Mouse (Mus musculus): ENCODE data around the gene Cmip. TPM values are rescaled to one million over a fixed set of nuclear protein-coding genes. Genes with fewer than 3 reads are reported as not detected.

Cmip gene
- total RNA-seq, 2 experiments from 2014 or later, result 18.7 to 23.7 TPM

DNA sequence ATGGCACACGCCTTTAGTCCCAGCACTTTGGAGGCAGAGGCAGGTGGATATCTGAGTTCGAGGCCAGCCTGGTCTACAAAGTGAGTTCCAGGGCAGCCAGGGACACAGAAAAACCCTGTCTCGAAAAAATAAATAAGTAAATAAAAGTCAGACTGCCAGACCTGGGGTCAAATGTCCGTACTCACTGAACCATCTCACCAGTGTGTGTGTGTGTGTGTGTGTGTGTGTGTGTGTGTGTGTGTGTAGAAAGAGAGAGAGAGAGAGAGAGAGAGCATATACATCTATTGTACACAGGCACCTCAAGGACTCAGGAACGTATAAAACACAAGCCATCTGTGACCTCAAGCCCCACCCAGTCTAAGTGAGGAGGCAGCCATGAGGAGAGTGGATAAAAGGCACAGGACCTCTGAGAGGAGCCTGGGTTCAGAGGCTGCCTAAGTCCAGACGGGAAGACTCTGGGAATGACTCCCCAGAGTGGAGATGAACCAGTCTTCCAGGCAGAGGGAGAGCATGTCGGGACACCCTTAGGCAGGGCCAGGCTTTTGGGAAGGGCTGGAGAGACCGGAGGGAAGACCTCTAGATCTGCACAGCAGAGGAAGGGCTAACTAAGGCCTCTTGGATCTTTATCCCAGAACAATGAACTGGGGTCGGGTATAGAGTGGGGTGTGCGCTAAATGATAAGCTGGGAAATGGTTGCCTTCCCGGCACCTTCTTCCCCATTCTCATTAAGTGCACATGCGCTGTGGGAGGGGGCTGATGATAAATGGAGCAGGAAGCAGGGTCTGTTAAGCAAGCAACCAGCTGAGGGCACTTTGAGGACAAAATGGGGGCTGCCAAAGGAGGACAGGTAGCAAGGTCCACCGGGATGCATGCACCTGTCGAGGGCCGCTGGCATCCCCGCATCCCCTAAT lies 212.8 kb downstream of the Cmip start:
- no peak for DNase-seq

DNA sequence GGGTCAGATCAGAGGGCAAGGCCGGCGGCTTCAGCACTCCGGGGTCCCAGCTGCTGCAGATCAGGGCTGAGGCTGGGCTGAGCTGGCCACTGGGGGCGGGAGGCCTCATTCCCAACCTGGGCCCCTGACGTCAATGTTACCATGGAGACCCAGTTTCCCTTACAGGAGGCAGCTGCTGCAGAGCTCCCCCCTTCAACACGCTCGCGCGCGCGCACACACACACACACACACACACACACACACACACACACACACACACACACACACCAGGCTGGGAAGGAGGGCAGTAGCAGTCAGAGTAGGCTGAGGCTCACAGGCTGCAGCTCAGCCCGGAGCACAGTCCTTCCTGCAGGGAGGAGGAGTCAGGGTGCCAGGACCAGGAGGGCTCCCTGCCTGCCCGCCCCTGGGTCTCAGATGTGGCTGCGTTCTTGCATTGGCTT lies 213.5 kb downstream of the Cmip start:
- DNase-seq, result peak; percentile 63

DNA sequence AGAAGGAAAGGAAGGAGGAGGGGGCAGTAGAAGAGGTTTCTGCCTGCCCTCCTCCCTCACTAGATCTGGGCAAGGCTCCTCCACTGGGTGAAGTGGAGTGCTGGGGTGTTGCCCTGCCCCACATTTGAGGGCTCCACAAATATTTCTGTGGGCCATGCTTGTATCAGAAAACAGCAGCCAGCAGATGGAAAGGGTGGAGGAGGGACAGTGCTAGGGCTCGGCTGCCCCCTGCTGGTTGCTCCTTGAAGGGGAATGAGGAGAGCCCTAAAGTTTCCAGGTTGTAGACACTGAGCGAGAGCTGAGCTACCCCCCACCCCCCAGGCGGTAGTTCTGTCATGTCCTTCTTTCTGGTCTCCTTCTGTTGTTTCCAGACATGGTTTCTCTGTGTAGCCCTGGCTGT lies 214.3 kb downstream of the Cmip start:
- peak; percentile 82 for DNase-seq

- DNase-seq, result no peak
Measured at GRCm38 (mm10) chr8:117471655-117472054, 214.8 kb downstream of the Cmip start.

DNA sequence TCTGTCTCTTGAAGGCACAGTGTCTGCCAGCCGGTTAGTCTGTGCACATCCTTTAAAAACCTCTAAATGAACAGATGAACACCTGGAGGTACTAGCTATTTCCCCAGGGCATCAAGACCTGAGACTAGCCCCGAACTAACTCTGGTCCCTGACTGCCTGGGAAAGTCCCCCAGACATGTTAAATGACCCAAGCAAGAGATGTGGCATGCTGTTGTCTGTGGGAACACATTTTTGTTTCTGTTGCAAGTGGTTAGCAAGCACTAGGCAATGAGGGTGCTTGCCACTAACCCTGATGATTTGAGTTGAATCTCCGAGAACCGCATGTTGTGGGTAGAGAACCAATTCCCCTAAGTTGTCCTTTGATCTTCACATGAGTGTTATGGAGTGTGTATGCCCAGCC lies 215.5 kb downstream of the Cmip start:
- no peak for DNase-seq

DNA sequence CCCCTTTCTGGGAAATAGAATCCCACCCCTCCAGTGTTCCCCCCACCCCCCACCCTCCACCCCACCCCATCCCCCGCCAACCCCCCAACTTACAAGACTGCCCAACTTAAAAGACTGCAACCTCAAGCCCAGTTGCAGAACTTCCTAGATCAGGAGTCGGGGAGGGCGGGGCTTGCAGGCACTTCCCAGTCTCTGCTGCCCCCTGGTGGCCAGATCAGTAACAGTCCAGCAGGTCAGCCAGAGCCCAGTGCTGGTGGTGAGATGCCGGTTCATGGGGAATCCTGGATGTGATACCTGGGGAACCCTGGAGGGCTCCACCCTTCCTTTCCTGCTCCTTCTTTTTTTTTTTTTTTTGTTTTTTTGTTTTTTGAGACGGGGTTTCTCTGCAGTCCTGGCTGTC lies 218.1 kb downstream of the Cmip start:
- peak; percentile 96 for DNase-seq

GRCm38 (mm10) chr8:117475819-117476218 lies 219.0 kb downstream of the Cmip start:
- no peak for DNase-seq

GRCm38 (mm10) chr8:117478082-117478481 lies 221.2 kb downstream of the Cmip start:
- no peak for DNase-seq

DNA sequence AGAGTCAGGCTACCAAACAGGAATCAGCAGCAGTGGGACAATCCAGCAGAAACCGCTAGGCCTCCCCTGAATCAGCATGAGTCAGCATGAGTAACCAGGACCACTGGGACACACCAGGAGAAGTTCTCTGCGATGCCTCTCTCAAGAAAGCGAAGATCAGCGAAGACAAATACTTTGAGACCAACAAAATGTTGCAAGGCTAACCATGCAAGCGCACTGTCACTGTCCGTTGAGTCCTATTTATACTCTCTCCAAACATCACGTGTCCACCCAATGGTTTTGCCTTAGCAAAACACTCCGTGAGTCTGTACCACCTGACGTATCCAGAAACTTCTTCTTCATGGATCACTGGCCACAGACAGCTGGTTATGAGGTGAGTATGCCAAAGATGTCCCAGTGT lies 223.1 kb downstream of the Cmip start:
- no peak for DNase-seq

- no peak for DNase-seq
Measured at GRCm38 (mm10) chr8:117480516-117480915, 223.7 kb downstream of the Cmip start.

DNA sequence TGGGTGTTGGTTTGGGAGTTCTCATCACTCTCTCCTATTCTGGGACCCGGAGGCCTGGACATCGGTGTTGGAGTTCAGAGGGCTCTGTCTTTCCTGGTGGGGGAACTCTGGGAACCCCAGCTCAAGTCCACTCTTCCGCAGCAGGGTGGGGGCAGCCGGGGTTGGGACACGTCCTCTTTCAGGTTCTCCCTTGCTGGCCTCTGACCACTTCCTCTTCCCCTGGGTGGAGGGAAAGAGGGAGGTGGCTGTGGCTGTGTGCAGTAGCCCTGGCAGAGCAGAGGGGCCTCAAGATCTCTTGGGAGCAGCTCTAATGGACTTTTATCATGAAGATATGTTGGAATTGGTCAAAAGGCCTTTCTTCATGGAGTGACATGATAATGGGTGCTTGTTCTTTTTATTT lies 225.0 kb downstream of the Cmip start:
- DNase-seq, result no peak

GRCm38 (mm10) chr8:117484731-117485130 lies 227.9 kb downstream of the Cmip start:
- no peak for DNase-seq

- no peak for DNase-seq
Measured at GRCm38 (mm10) chr8:117485316-117485715, 228.5 kb downstream of the Cmip start.

GRCm38 (mm10) chr8:117488246-117489005 lies 231.6 kb downstream of the Cmip start:
- no peak for DNase-seq

- no peak for DNase-seq
Measured at GRCm38 (mm10) chr8:117493543-117493942, 236.7 kb downstream of the Cmip start.

DNA sequence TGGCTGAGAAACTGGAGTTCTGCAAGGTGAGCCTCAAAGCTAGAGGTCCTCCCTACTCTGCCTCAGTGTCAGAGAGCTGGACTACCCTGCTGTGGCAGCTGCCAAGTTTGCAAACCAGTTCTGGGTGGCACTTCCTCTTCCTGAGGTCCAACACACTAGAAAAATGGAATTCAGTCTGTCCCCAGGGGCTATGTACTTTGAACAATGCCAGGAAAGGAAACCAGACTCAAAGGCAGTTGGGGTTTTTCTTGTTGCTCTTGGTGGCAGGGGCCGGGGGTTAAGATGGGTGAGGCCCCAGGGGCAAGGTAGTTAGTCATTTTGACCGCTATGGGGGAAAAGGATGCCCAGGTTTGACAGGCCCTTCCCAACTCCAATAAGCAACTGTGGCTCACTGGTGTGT lies 238.0 kb downstream of the Cmip start:
- DNase-seq, result no peak

DNA sequence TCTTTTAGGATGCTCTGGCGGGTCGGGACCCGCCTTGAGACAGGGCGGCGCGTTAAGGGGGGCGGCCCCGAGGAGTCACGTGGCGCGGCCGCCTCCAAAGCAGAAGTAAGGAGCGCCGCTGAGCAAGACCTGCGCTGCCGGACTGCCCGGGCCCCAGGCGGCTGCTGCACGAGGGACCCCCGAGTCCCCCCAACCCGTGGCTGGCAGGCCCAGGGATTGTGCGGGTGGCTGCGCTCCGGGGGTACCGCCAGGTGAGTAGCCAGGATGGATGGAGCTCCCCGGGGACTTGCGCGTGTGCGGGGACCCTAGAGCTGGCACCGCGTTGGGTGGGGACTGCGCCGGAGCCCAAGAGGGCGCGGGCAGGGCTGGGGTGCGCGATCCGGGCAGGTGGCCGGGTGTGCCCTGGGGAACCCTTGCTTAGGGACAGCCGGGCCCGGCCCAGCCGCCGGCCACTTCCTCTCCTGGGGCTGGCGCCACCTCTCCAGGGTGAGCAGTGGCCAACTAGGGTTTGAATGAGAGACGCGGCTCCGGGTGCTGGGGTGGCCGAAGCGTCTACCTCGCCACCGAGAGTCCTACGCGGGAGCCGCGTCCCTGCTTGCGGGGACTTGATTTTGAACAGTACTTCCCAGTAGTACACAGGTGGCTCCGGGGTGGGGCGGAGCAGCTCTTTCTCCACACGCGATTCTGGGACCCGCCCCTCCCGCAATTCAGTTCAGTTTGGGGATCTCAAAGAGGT lies 241.5 kb downstream of the Cmip start, which contains the start of gene Plcg2:
TSS of gene Plcg2 (plus strand) at position 113 of the 736 bp plus-strand sequence.
- peak; percentile 39 for DNase-seq

DNA sequence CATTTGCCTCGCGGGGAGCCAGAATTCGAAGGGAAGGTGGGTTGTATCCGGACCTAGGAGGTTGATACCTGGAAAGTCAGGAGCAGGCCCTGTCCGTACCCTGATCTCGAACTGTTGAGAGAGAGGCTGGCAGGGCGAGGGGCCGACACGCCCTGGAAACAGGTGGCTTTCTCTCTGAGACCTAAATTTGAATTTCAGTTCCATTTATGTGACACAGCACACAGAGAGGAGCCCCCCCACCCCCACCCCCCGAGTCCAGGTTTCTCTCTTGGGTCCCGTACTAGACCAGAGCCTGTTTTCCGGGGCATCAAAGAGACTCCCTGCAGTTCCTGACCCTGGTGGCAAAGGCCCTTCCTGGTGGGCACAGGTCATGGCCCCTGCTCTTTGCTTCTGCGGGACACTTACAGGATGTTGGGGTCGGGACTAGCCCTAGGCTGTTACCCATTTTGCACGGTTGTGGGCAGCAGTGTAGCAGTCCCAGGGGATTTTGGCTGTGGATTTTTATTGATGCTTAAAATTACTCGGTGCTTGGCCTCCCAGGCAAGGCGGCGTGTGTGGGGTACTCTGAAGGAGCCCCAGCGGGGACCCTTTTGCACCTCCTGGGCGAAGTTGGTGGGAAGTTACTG lies 242.2 kb downstream of the Cmip start:
- no peak for DNase-seq

DNA sequence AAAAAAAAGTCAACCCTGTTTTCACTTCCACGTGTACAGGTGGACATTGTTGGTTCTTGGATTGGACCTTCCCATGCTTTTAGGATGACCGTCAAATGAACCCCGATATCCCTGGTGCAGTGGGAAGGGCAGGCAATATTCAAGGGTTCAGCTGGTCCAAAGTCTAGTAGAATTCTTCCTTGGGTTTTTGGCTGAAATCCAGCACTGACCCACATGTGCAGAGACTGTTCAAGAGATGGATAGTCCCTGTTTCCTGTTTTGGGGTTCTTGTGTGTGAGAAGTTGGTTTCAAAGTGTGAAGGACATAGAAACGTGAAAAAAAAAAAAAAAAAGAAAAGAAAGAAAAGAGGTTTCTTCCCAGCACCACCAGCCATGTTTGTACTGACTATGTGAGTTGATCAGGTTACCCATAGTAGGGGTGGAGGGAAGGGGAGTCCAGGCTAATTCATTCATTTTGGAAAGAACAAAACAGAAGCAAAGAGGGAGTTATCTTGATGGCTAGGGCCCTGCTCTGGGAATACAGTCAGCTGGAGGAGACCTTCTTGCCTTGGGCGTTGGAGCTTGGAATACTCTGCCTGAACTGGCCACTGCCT lies 243.5 kb downstream of the Cmip start:
- no peak for DNase-seq

GRCm38 (mm10) chr8:117501323-117501722 lies 244.5 kb downstream of the Cmip start:
- no peak for DNase-seq

DNA sequence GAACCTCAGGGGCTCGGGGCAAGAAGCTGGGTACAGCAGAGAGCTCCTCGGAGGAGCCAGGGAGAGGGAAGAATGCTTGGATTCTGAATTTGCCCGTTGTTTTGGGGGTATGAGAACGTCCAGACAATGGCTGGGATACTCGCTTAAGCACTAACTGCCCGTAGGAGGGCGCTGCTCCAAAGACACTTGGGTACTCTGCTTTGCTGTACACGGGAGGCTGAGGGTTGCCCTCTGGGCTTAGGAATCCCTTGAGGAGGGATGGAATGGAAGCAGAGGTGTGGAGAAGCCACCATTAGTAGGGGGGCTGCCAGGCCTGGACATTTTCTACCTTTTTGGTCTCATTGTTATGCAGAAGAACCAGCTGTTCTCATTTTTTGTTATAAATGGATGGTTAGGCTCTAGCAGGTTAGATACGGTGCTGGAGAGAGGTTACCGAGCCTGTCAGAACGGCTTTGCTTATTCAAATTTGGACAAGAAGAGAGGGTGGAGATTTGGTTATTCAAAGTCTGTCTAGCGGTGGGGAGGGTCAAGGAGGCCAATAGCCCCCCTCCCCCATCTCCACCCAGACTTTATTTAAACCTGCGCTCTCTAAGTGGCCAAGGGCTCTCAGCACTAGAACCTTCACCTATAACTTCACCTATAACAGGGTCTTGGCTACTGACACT lies 246.7 kb downstream of the Cmip start:
- no peak for DNase-seq
